Mouse (Mus musculus) lung, postnatal 0 days (tissue): ENCODE measurements around the gene Olfr1443. TPM values are rescaled to one million over a fixed set of nuclear protein-coding genes. Genes with fewer than 3 reads are reported as not detected.

Experiments used
- ATAC-seq: fragments of 200-750 bp; cut with Nextera tagmentation; 2 replicates; pipeline ENCODE4 v1.8.0; 2017; ENCODE audit warnings: moderate library complexity
- DNase-seq: peaks from one replicate; pipeline ENCODE4 v3.0.0-alpha.2; 2016; ENCODE audit warnings: low spot score
- H3K27ac ChIP-seq: fragments of 300-500 bp; sonication (generic); 2 replicates; pipeline ENCODE4 v1.5.1; 2014; ENCODE audit warnings: antibody characterized with exemption, mild to moderate bottlenecking, low read length, mixed read lengths
- H3K27me3 ChIP-seq: fragments of 300-500 bp; sonication (generic); replicated peaks from 2 replicates; pipeline ENCODE4 v1.6.1; 2014; ENCODE audit warnings: low read length, mixed read lengths; ENCODE audit not compliant: insufficient read depth
- H3K36me3 ChIP-seq: fragments of 300-500 bp; sonication (generic); 2 replicates; pipeline ENCODE4 v1.6.1; 2014; ENCODE audit warnings: low read length, mixed read lengths; ENCODE audit not compliant: insufficient read depth
- H3K4me1 ChIP-seq: fragments of 300-500 bp; sonication (generic); 2 replicates; pipeline ENCODE4 v1.6.1; 2014; ENCODE audit warnings: antibody characterized with exemption, low read depth, low read length, mixed read lengths; ENCODE audit not compliant: insufficient read depth
- H3K4me2 ChIP-seq: fragments of 300-500 bp; sonication (generic); replicated peaks from 2 replicates; pipeline ENCODE4 v1.6.1; 2014; ENCODE audit warnings: low read depth, mild to moderate bottlenecking, low read length, moderate library complexity, mixed read lengths
- H3K4me3 ChIP-seq: fragments of 300-500 bp; sonication (generic); 2 replicates; pipeline ENCODE4 v1.5.1; 2014; ENCODE audit warnings: low read depth, low read length
- H3K9ac ChIP-seq: fragments of 300-500 bp; sonication (generic); replicated peaks from 2 replicates; pipeline ENCODE4 v1.6.1; 2014; ENCODE audit warnings: low read depth, mild to moderate bottlenecking
- H3K9me3 ChIP-seq: fragments of 300-500 bp; sonication (generic); 2 replicates; pipeline ENCODE4 v1.6.1; 2016; ENCODE audit warnings: low read length, mixed read lengths
- CTCF ChIP-seq: IDR thresholded peaks from 2 replicates; pipeline ENCODE4 v1.5.1; 2016; ENCODE audit warnings: antibody characterized with exemption, mild to moderate bottlenecking
- EP300 ChIP-seq: IDR thresholded peaks from 2 replicates; pipeline ENCODE4 v1.6.1; 2016; ENCODE audit warnings: antibody characterized with exemption, mild to moderate bottlenecking, control low read depth
- WGBS: fragments of 180-500 bp; shearing (Covaris S2); extraction: QIAGEN DNeasy Blood & Tissue Kit; methylation state at CpG from one replicate; pipeline ENCODE4 v1.1.7; 2014; 5-methylcytosine and 5-hydroxymethylcytosine counted together
- polyA plus RNA-seq: library from polyadenylated mRNA; unstranded; fragments of >200 nt; fragmentation: Nextera tagmentation; extraction: Ambion mirVana; gene quantifications from 2 replicates; pipeline ENCODE4 v1.2.1, GENCODE M21; 2015

Olfr1443 gene
- polyA plus RNA-seq, 1 experiment from 2014 or later, result not detected

DNA sequence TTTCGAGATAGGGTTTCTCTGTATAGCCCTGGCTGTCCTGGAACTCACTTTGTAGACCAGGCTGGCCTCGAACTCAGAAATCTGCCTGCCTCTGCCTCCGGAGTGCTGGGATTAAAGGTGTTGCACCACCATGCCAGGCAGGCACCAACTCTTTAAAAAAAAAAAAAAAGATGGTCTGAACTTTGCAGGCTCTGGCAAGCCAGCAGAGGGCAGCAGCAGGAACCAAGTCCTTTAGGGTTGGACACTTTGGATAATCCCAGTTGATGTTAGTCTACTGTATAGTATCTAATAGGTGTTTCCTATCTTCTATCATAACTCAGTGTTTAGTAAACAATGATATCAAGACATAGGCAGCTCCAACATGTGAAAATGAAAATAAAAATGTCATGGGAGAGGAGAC, 44.4 kb downstream of the Olfr1443 start:
- WGBS, result 69% methylated on average over 2 of the region's 3 CpGs
- no peaks in the 10 kb centered on the region for H3K36me3 ChIP-seq
- DNase-seq (peak; percentile 17), ATAC-seq (no peak)
- H3K4me2 ChIP-seq, result no peak overlapping the region
- H3K9ac ChIP-seq, result no peak overlapping the region
- H3K27ac ChIP-seq, result no peak overlapping the region
- no peaks in the 10 kb centered on the region for H3K27me3 ChIP-seq
- no peaks in the 10 kb centered on the region for H3K4me1 ChIP-seq
- TF ChIP-seq EP300 (no peak), CTCF (peak; percentile 46)
- H3K9me3 ChIP-seq, result no peaks in the 10 kb centered on the region
- H3K4me3 ChIP-seq, result no peak overlapping the region

DNA sequence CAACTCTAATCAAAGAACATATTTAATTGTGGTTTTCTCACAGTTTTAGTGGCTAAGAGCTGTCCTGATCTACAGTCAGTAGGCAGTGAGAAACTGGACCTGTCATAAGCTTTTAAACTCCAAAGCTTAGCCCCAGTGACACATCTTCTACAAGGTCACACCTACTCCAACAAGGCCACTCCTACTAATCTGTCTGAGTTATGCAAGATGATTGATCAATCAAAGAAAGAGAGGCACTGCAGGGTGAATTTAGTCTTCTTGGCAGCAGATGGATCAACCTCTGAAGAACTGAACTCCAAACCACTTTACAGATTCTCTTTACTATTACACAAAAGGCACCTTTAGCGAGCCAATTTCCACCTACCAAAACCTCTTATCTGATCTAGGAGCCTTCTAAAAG, 47.9 kb downstream of the Olfr1443 start:
- H3K4me1 ChIP-seq, result no peaks in the 10 kb centered on the region
- DNase-seq, result no peak

DNA sequence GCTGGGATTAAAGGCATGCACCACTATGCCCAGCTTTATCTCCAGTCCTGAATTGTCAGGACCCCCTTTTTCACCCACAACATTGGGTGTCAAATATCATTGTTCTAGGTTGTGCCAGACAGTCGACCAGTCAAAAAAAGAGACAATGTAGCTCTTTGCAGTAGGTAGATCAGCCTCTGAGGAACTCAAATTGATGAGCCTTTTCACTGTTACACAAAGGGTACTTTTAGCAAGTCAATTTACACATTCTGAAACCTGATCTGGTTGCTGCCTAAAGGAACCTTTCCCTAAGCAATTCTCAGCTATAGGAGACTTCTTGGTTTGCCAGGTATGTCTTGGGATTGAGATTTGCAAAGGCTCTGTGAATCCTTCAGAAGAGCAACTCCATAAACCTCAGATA, 53.1 kb downstream of the Olfr1443 start:
- no peaks in the 10 kb centered on the region for H3K36me3 ChIP-seq
- no peak for TF ChIP-seq CTCF
- TF ChIP-seq EP300, result no peak
- no peak overlapping the region for H3K27ac ChIP-seq
- H3K4me1 ChIP-seq, result no peaks in the 10 kb centered on the region
- H3K9ac ChIP-seq, result no peak overlapping the region
- no peak for DNase-seq
- no peak for ATAC-seq
- 67% methylated on average over 1 of the region's 1 CpGs for WGBS
- no peaks in the 10 kb centered on the region for H3K9me3 ChIP-seq
- no peaks in the 10 kb centered on the region for H3K27me3 ChIP-seq
- H3K4me2 ChIP-seq, result no peak overlapping the region
- no peak overlapping the region for H3K4me3 ChIP-seq

More for the DNA sequence above, 47.9 kb downstream of the Olfr1443 start:
- Histone ChIP-seq H3K27me3 (no peaks in the 10 kb centered on the region), H3K4me2 (no peak overlapping the region), H3K9me3 (no peaks in the 10 kb centered on the region), H3K36me3 (no peaks in the 10 kb centered on the region), H3K27ac (no peak overlapping the region), H3K9ac (no peak overlapping the region), H3K4me3 (no peak overlapping the region)
- no peak for ATAC-seq
- TF ChIP-seq CTCF (no peak), EP300 (no peak)
- WGBS, result 71% methylated on average over 1 of the region's 1 CpGs

DNA sequence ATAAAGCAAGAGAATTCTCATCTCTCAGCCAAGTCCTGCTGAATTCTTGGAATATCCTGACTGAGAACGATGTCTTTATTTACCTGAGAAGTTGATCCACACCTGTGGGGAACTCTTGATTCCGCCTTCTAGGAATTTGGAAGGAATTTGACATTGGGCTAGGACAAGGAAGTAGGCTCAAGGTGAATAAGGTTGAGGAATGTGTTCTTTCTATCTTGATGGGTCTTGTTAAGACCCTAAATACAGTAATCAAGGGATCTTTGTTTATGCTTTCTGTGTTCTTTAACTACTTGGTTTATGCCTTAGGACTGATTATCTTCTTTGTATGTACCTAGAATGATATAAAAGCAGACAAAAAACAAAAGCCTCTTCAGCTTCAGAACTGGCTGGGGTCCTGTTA, 54.0 kb downstream of the Olfr1443 start:
- Histone ChIP-seq H3K4me1 (no peaks in the 10 kb centered on the region), H3K4me3 (no peak overlapping the region), H3K27ac (no peak overlapping the region), H3K4me2 (no peak overlapping the region), H3K36me3 (no peaks in the 10 kb centered on the region), H3K9ac (no peak overlapping the region), H3K27me3 (no peaks in the 10 kb centered on the region), H3K9me3 (no peaks in the 10 kb centered on the region)
- DNase-seq, result no peak
- WGBS, result 53% methylated on average over 2 of the region's 2 CpGs
- TF ChIP-seq EP300, result no peak
- TF ChIP-seq CTCF, result no peak
- ATAC-seq, result no peak

Other genes with a start within 250 kb of the Olfr1443 start
- gene Mpeg1, start 217.3 kb upstream of the Olfr1443 start, polyA plus RNA-seq, result 5.5 and 6.3 TPM in 2 replicates
- 8.4 and 8.7 TPM in 2 replicates for gene Dtx4, start 176.7 kb upstream of the Olfr1443 start, polyA plus RNA-seq
- gene Fam111a, start 132.4 kb upstream of the Olfr1443 start, polyA plus RNA-seq, result 7.4 and 8.8 TPM in 2 replicates
- gene Gm4952, start 78.1 kb upstream of the Olfr1443 start, polyA plus RNA-seq, result not detected in 2 replicates
- not detected in 2 replicates for gene Glyat, start 44.8 kb upstream of the Olfr1443 start, polyA plus RNA-seq
- not detected in 2 replicates for gene Olfr1442, start 7.7 kb upstream of the Olfr1443 start, polyA plus RNA-seq
- not detected in 2 replicates for gene Keg1, start 17.7 kb downstream of the Olfr1443 start, polyA plus RNA-seq
- gene Cntf, start 87.5 kb downstream of the Olfr1443 start, polyA plus RNA-seq, result 0.91 and 0.93 TPM in 2 replicates
- gene Zfp91, start 118.0 kb downstream of the Olfr1443 start, polyA plus RNA-seq, result 12.0 and 12.6 TPM in 2 replicates
- gene Lpxn, start 118.1 kb downstream of the Olfr1443 start, polyA plus RNA-seq, result 2.9 and 3.7 TPM in 2 replicates
- gene Gm5244, start 168.6 kb downstream of the Olfr1443 start, polyA plus RNA-seq, result not detected in 2 replicates
- not detected in 2 replicates for gene Olfr1444, start 179.2 kb downstream of the Olfr1443 start, polyA plus RNA-seq
- gene Olfr1445, start 205.7 kb downstream of the Olfr1443 start, polyA plus RNA-seq, result not detected in 2 replicates
- not detected in 2 replicates for gene Olfr1446, start 215.4 kb downstream of the Olfr1443 start, polyA plus RNA-seq
- gene Olfr1447, start 225.6 kb downstream of the Olfr1443 start, polyA plus RNA-seq, result not detected in 2 replicates
- gene Olfr1448, start 246.3 kb downstream of the Olfr1443 start, polyA plus RNA-seq, result not detected in 2 replicates